Mouse (Mus musculus) thymus, adult 2 months (tissue): ENCODE results near the gene Sema6d. TPM values are rescaled to one million over a fixed set of nuclear protein-coding genes. Genes with fewer than 3 reads are reported as not detected.

Experiments used
- DNase-seq: peaks from one replicate; pipeline ENCODE4 v3.0.0; 2021
- H3K27ac ChIP-seq: fragments of 200-500 bp; 2 replicates; pipeline ENCODE4 v1.5.1; 2012; ENCODE audit warnings: low read length, control low read depth; ENCODE audit not compliant: control insufficient read depth, insufficient read depth
- H3K27me3 ChIP-seq: fragments of 200-500 bp; 2 replicates; pipeline ENCODE4 v1.6.1; 2012; ENCODE audit warnings: mild to moderate bottlenecking, low read length, moderate library complexity, mixed read lengths; ENCODE audit not compliant: control insufficient read depth, insufficient read depth
- H3K36me3 ChIP-seq: fragments of 200-500 bp; 2 replicates; pipeline ENCODE4 v1.6.1; 2012; ENCODE audit warnings: mild to moderate bottlenecking, low read length, moderate library complexity; ENCODE audit not compliant: control insufficient read depth, insufficient read depth
- H3K4me1 ChIP-seq: fragments of 200-500 bp; replicated peaks from 2 replicates; pipeline ENCODE4 v1.6.1; 2012; ENCODE audit warnings: low read length; ENCODE audit not compliant: control insufficient read depth, insufficient read depth
- H3K4me3 ChIP-seq: fragments of 200-500 bp; 2 replicates; pipeline ENCODE4 v1.5.1; 2012; ENCODE audit warnings: mild to moderate bottlenecking, low read length, control low read depth, moderate library complexity; ENCODE audit not compliant: control insufficient read depth, insufficient read depth
- CTCF ChIP-seq: fragments of 200-500 bp; IDR thresholded peaks from 2 replicates; pipeline ENCODE4 v1.5.1; 2012; ENCODE audit warnings: mild to moderate bottlenecking, control low read depth, low read length, moderate library complexity, borderline replicate concordance; ENCODE audit not compliant: control insufficient read depth, poor library complexity, insufficient read depth; ENCODE audit errors: extremely low read depth
- POLR2A ChIP-seq: fragments of 200-500 bp; IDR thresholded peaks from 2 replicates; pipeline ENCODE4 v1.6.1; 2012; ENCODE audit warnings: mild to moderate bottlenecking, low read length, control low read depth, moderate library complexity; ENCODE audit not compliant: control insufficient read depth, poor library complexity, insufficient read depth; ENCODE audit errors: extremely low read depth
- WGBS: fragments of 180-500 bp; shearing (Covaris S2); methylation state at CpG from one replicate; pipeline ENCODE4 v1.1.7; 2018; 5-methylcytosine and 5-hydroxymethylcytosine counted together
- polyA plus RNA-seq: library from polyadenylated mRNA; depleted of rRNA; stranded (reverse); fragments of >200 nt; gene quantifications from 2 replicates; pipeline ENCODE4 v1.2.3, GENCODE M21; 2012

Sema6d gene
- polyA plus RNA-seq, 1 experiment, result 4.6 TPM

GRCm38 (mm10) chr2:124194041-124194440 is 104.3 kb downstream of the Sema6d start:
- no peak overlapping the region for H3K4me3 ChIP-seq
- H3K4me1 ChIP-seq, result no peaks in the 10 kb centered on the region
- no peak overlapping the region for H3K27ac ChIP-seq
- no peaks in the 10 kb centered on the region for H3K27me3 ChIP-seq
- H3K36me3 ChIP-seq, result no peaks in the 10 kb centered on the region
- 94% methylated on average over 5 of the region's 5 CpGs for WGBS
- TF ChIP-seq POLR2A (no peak), CTCF (no peak)
- no peak for DNase-seq

DNA sequence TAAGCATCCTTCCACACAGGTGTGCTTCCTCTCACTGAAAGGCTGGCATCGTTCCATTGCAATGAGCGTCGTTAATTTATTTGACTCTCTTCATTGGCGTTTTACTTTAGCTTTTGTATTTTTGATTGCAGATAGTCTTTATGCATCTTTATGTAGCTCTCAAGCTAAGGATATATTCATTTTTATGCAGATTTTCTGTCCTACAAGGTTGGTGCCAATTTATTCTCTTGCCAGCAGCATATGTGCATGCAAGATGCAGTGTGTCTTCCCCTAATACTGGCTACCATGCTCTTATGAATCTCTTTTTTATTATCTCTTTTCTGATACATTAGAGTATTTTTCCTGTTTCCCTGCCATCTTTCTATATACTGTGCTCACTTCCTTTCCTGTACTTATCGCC is 111.7 kb downstream of the Sema6d start:
- Histone ChIP-seq H3K27me3 (no peaks in the 10 kb centered on the region), H3K4me1 (no peaks in the 10 kb centered on the region), H3K36me3 (no peaks in the 10 kb centered on the region), H3K4me3 (no peak overlapping the region), H3K27ac (no peak overlapping the region)
- WGBS, result 94% methylated on average over 5 of the region's 5 CpGs
- DNase-seq, result no peak
- TF ChIP-seq CTCF, result no peak

DNA sequence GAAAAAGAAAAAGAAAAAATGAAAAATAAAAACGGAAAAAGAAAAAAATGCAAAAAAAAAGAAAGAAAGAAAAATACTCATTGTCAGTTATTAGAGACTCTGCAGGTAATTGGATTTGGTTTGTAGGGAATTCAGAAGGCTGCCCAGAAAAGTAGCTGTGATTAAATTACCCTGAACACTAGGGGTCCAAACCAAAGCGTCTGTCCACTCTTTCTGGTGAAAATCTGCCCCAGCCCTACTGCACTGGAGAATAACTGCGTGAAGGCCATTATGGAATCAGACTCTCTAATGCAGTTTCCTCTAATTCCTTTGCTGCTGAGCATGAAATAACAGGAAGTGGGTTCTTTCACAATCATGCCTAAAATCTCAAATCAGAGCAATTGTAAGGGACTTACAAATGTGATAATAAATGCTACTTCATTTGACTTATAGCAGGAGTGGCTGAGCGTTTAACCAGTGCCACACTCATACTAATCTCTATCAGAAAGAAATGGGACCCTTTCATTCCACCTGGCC is 112.8 kb downstream of the Sema6d start:
- no peak for DNase-seq
- TF ChIP-seq POLR2A, result no peak
- no peak for TF ChIP-seq CTCF
- Histone ChIP-seq H3K36me3 (no peaks in the 10 kb centered on the region), H3K27me3 (no peaks in the 10 kb centered on the region), H3K4me3 (no peak overlapping the region), H3K4me1 (no peaks in the 10 kb centered on the region), H3K27ac (no peak overlapping the region)
- WGBS, result 18% methylated on average over 4 of the region's 4 CpGs

GRCm38 (mm10) chr2:124205811-124206210 is 116.0 kb downstream of the Sema6d start:
- TF ChIP-seq CTCF (no peak), POLR2A (no peak)
- DNase-seq, result no peak
- no peak overlapping the region for H3K4me3 ChIP-seq
- WGBS, result 71% methylated on average over 5 of the region's 5 CpGs
- H3K4me1 ChIP-seq, result no peaks in the 10 kb centered on the region
- H3K36me3 ChIP-seq, result no peaks in the 10 kb centered on the region
- H3K27ac ChIP-seq, result no peak overlapping the region
- no peaks in the 10 kb centered on the region for H3K27me3 ChIP-seq

DNA sequence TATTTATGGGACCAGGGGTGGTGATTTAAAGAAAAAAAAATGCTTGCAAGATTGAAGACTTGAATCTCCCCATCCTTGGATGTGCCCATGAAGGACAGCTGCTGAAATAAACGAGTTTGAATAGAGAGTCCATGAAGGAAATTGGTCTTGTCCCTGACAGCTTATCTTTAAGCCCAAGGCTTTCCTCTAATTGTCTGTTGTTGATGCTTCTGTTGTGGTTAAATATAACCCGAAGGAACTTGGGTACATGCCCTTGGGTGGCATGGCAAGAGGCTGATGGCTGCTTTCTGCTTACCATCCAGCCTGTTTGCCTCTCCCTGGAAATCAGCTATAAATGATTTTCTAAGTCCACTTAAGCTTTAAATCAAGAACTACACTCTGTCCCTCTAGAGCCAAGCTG is 118.5 kb downstream of the Sema6d start:
- Histone ChIP-seq H3K36me3 (no peaks in the 10 kb centered on the region), H3K27ac (no peak overlapping the region), H3K27me3 (no peaks in the 10 kb centered on the region), H3K4me1 (no peaks in the 10 kb centered on the region), H3K4me3 (no peak overlapping the region)
- no peak for TF ChIP-seq CTCF
- no peak for TF ChIP-seq POLR2A
- DNase-seq, result no peak
- 23% methylated on average over 2 of the region's 2 CpGs for WGBS

GRCm38 (mm10) chr2:124223559-124223958 is 133.8 kb downstream of the Sema6d start:
- Histone ChIP-seq H3K27me3 (no peaks in the 10 kb centered on the region), H3K4me1 (no peaks in the 10 kb centered on the region), H3K27ac (no peak overlapping the region), H3K4me3 (no peak overlapping the region), H3K36me3 (no peaks in the 10 kb centered on the region)
- WGBS, result 90% methylated on average over 7 of the region's 7 CpGs
- TF ChIP-seq POLR2A (no peak), CTCF (no peak)
- no peak for DNase-seq

DNA sequence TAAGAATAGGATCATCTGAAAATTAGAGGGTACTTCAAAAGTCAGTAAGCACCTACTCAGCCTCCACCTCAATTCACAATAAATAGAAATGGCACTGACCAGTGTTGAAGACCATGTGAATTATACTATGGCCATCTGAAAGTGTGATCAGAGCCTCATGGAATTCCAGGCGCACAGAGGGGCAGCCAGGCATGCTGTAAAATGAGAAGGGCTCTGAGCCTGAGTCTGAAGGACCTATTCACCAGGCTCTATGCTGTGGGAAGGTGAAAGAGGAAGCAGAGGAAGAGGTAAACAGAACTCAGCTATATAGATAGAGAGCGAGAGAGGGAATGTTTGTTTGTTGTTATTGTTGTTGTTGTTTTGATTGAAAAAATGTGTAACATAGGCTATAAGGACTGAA is 134.6 kb downstream of the Sema6d start:
- H3K4me3 ChIP-seq, result no peak overlapping the region
- no peaks in the 10 kb centered on the region for H3K36me3 ChIP-seq
- no peak for DNase-seq
- H3K27ac ChIP-seq, result no peak overlapping the region
- 86% methylated on average over 2 of the region's 2 CpGs for WGBS
- no peak for TF ChIP-seq POLR2A
- no peak for TF ChIP-seq CTCF
- H3K4me1 ChIP-seq, result no peaks in the 10 kb centered on the region
- no peaks in the 10 kb centered on the region for H3K27me3 ChIP-seq
